Mouse (Mus musculus): ENCODE data around the gene Olfr222. TPM values are rescaled to one million over a fixed set of nuclear protein-coding genes. Genes with fewer than 3 reads are reported as not detected.

Gene Olfr222
- not detected for total RNA-seq (2023)

DNA sequence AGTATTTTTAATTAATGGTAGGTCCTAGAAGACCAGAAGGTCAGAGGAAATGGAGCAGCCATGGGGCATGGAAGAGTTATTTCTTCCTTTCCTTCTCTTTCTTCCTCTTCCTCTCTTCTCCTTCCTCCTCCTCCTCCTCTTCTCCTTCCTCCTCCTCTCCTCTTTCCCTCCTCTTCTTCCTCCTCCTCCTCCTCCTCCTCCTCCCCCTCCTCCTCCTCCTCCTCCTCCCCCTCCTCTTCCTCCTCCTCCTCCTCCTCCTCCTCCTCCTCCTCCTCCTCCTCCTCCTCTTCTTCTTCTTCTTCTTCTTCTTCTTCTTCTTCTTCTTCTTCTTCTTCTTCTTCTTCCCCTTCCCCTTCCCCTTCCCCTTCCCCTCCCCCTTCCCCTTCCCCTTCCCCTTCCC, at the start of gene Olfr222:
TSS of gene Olfr222 (minus strand) at position 101 of the 400 bp plus-strand sequence.

DNA sequence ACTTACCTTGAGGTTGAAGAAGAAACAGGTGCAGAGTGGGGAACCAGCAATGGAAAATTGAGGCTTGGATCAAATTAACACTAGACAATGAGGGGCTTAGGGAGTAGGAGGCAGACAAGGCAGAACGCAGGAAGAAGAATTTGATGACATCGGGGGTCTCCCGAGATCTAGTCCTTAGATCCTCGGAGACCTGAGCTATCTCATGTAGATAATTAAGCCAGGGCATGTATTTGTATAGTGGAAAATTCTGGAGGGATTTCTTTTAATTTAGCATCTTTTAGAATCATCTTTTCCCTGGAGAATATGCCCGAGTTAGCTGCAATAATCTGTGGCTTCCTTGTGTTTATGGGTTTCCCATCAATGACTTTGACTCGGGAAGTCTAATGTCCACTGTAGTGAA, 17.2 kb upstream of the Olfr222 start, which contains the start of gene Olfr223:
TSS of gene Olfr223 (minus strand) at position 101 of the 400 bp plus-strand sequence.

DNA sequence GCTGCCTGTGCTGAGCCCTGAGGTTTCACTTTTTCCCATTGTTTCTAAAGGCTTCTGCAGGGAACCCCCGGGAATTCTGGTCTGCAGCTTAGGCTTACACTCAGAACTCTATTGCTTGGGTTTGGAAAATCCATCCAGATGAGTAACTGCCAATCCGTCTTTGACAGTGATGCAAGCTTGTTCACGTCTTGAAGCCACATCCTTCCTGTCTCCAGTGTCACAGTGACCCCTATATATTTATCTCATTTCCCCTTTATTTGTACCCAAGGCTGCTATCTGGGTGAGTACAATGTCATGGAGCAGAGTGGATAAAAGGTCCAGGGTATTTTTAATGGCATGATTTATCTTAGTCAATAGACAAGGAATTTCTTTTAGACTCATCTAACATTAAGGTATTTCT, 34.7 kb downstream of the Olfr222 start, which contains the start of gene Nlrp3:
TSS of gene Nlrp3 (plus strand) at position 245 of the 400 bp plus-strand sequence.

DNA sequence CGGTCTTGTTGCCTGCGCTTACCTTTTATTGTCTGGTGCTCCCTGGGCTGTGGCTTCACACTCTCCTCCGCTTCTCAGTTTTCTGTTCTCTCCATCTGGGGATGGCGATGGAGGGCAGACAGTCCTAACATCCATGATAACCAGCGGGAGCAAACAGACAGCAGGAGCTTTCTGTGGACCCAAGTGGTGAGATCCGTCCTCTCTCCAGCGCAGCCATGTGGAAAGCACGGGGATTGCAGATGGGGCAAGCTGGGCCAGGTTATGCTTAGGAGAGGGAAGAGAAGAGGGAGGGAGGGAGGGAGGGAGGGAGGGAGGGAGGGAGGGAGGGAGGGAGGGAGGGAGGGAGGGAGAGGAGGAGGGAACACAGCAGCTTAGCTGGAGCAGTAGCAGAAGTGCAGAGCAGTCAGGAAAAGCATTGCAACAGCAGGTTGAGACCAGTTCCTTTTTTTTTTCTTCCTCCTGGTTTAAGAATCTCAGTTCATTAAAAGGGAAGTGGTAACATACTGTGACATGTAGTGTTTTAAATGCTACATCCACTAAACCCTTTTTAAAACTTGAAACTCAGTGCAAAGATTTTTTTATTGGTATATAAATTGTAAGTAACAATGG, 49.5 kb downstream of the Olfr222 start, which contains the start of gene Zkscan17:
TSS of gene Zkscan17 (minus strand) at position 280 of the 609 bp plus-strand sequence.

Other genes starting within 250 kb of the Olfr222 start
- gene Prss38, start 200.6 kb downstream of the Olfr222 start, total RNA-seq (2023), result not detected
- 1 to 10 TPM; 1.0 to 2.3 TPM for gene Jmjd4, start 126.2 kb downstream of the Olfr222 start, total RNA-seq (2023)
- 1 to 10 TPM; 4.0 to 4.9 TPM for gene Snap47, start 125.0 kb downstream of the Olfr222 start, total RNA-seq (2023)
- under 1 TPM; 0.42 to 0.46 TPM for gene Zfp867, start 103.8 kb downstream of the Olfr222 start, total RNA-seq (2023)
- 1 to 10 TPM; 7.6 to 9.6 TPM for gene Zkscan17, start 49.5 kb downstream of the Olfr222 start, total RNA-seq (2023)
- gene Nlrp3, start 34.7 kb downstream of the Olfr222 start, total RNA-seq (2023), result 100 to 1,000 TPM; 313 to 335 TPM
- not detected for gene Olfr223, start 17.1 kb upstream of the Olfr222 start, total RNA-seq (2023)
- 10 to 100 TPM; 46.3 to 51.8 TPM for gene Mprip, start 85.1 kb upstream of the Olfr222 start, total RNA-seq (2023)
- not detected for gene Pld6, start 211.4 kb upstream of the Olfr222 start, total RNA-seq (2023)
- 10 to 100 TPM; 36.6 to 36.9 TPM for gene Flcn, start 233.8 kb upstream of the Olfr222 start, total RNA-seq (2023)

Data from neutrophil, adult 83 days (primary cell).